Mouse (Mus musculus): ENCODE results near the gene S100a3.

DNA sequence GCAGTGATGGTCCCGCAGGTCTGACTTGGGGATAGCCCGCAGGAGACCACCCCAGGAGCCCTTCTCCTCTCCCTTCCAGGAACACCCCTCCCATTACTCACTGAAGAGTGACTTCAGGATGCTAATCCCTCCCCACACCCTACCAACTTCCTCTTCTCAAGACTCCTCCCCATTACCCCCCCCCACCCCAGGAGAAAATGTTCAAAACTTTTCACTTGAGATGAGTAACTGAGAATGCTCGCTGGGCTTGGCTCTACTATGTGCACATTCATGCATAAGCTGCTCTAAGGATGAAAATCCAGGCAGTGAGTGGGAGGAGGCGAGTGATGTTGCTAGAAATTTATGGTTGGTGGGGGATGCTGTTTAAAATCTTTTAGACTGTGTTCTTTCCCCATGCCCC, 51.7 kb downstream of the S100a3 start:
- TF ChIP-seq CTCF (IDR thresholded peaks at IDR 0.05; ENCODE audit: low read depth), result no peak
- no peak for TF ChIP-seq EP300 (optimal IDR thresholded peaks at IDR 0.05)
